Mouse (Mus musculus) intestine, embryonic 16.5 days (tissue): Measurements from ENCODE around the gene Elf5. TPM values are rescaled to one million over a fixed set of nuclear protein-coding genes. Genes with fewer than 3 reads are reported as not detected.

ENCODE experiments used
- ATAC-seq: fragments of 200-750 bp; cut with Nextera tagmentation; 2 replicates; pipeline ENCODE4 v1.8.0; 2017; ENCODE audit warnings: moderate TSS enrichment, moderate library complexity
- H3K27ac ChIP-seq: fragments of 300-500 bp; sonication (generic); 2 replicates; pipeline ENCODE4 v1.5.1; 2014; ENCODE audit warnings: mild to moderate bottlenecking, low read length
- H3K27me3 ChIP-seq: fragments of 300-500 bp; sonication (generic); replicated peaks from 2 replicates; pipeline ENCODE4 v1.6.1; 2014; ENCODE audit warnings: low read length, control low read depth, mixed read lengths; ENCODE audit not compliant: control insufficient read depth, insufficient read depth
- H3K36me3 ChIP-seq: fragments of 300-500 bp; sonication (generic); 2 replicates; pipeline ENCODE4 v1.6.1; 2014; ENCODE audit warnings: low read length, control low read depth; ENCODE audit not compliant: control insufficient read depth, insufficient read depth
- H3K4me1 ChIP-seq: fragments of 300-500 bp; sonication (generic); 2 replicates; pipeline ENCODE4 v1.6.1; 2014; ENCODE audit warnings: low read length, control low read depth, mixed read lengths; ENCODE audit not compliant: control insufficient read depth, insufficient read depth
- H3K4me2 ChIP-seq: fragments of 300-500 bp; sonication (generic); 2 replicates; pipeline ENCODE4 v1.6.1; 2014; ENCODE audit warnings: low read depth, low read length, control low read depth
- H3K4me3 ChIP-seq: fragments of 300-500 bp; sonication (generic); 2 replicates; pipeline ENCODE4 v1.5.1; 2014; ENCODE audit warnings: mild to moderate bottlenecking, low read length
- H3K9ac ChIP-seq: fragments of 300-500 bp; sonication (generic); 2 replicates; pipeline ENCODE4 v1.6.1; 2014; ENCODE audit warnings: low read depth, low read length
- H3K9me3 ChIP-seq: fragments of 300-500 bp; sonication (generic); 2 replicates; pipeline ENCODE4 v1.6.1; 2016; ENCODE audit warnings: low read length, control low read depth; ENCODE audit not compliant: control insufficient read depth
- WGBS: fragments of 180-500 bp; shearing (Covaris S2); extraction: QIAGEN DNeasy Blood & Tissue Kit; methylation state at CpG from one replicate; pipeline ENCODE4 v1.1.7; 2014; 5-methylcytosine and 5-hydroxymethylcytosine counted together
- polyA plus RNA-seq: library from polyadenylated mRNA; unstranded; fragments of >200 nt; fragmentation: Nextera tagmentation; extraction: Ambion mirVana; gene quantifications from 2 replicates; pipeline ENCODE4 v1.2.1, GENCODE M21; 2015

Elf5 gene
- polyA plus RNA-seq, 1 experiment from 2014 or later = 0.22 TPM

GRCm38 (mm10) chr2:103400691-103401090 is 10.8 kb upstream of the Elf5 start:
- 84% methylated on average over 4 of the region's 4 CpGs for WGBS

DNA sequence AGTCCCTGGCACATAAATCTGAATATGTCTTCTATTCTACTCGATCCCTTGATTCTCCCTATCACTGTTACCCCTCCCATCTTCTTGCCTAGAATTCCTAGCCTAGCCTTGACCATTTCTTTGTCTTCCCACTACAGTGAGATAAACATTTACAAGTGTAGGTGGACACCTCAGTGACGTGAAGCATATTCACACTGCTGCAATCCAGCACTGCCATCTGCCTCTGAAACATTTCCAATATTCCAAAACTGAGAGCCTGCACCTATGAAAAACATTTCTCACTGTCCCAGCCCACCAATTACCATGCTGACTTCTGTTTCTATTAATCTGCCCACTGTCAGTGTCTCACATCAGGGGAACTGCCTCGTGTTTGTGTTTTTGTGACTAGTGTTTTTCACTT is 5.2 kb upstream of the Elf5 start:
- Histone ChIP-seq H3K9me3 (no peaks in the 10 kb centered on the region), H3K4me2 (no peak overlapping the region), H3K27ac (no peak overlapping the region), H3K27me3 (no peaks in the 10 kb centered on the region), H3K4me3 (no peak overlapping the region), H3K9ac (no peak overlapping the region), H3K4me1 (0 out of 2 replicates have a peak, but pooled peaks cover 2% of the 10 kb centered on the region), H3K36me3 (no peaks in the 10 kb centered on the region)
- no peak for ATAC-seq
- 65% methylated on average over 3 of the region's 3 CpGs for WGBS

More at GRCm38 (mm10) chr2:103400691-103401090, 10.8 kb upstream of the Elf5 start:
- no peak for ATAC-seq
- Histone ChIP-seq H3K4me2 (no peak overlapping the region), H3K9me3 (no peaks in the 10 kb centered on the region), H3K27ac (no peak overlapping the region), H3K9ac (no peak overlapping the region), H3K36me3 (no peaks in the 10 kb centered on the region), H3K4me3 (no peak overlapping the region), H3K27me3 (no peaks in the 10 kb centered on the region), H3K4me1 (no peaks in the 10 kb centered on the region)

GRCm38 (mm10) chr2:103411816-103412215 is 328 bp downstream of the Elf5 start:
- no peak overlapping the region for H3K27ac ChIP-seq
- H3K4me2 ChIP-seq = no peak overlapping the region
- no peaks in the 10 kb centered on the region for H3K9me3 ChIP-seq
- no peaks in the 10 kb centered on the region for H3K36me3 ChIP-seq
- WGBS = 92% methylated on average over 3 of the region's 3 CpGs
- 0 out of 2 replicates have a peak, but pooled peaks cover 2% of the 10 kb centered on the region for H3K4me1 ChIP-seq
- no peak overlapping the region for H3K9ac ChIP-seq
- H3K27me3 ChIP-seq = no peaks in the 10 kb centered on the region
- ATAC-seq = no peak
- H3K4me3 ChIP-seq = no peak overlapping the region

- ATAC-seq = peak; percentile 82
- WGBS = 44% methylated on average over 5 of the region's 5 CpGs
These were observed 1.9 kb downstream of the Elf5 start for GRCm38 (mm10) chr2:103413381-103413780.

DNA sequence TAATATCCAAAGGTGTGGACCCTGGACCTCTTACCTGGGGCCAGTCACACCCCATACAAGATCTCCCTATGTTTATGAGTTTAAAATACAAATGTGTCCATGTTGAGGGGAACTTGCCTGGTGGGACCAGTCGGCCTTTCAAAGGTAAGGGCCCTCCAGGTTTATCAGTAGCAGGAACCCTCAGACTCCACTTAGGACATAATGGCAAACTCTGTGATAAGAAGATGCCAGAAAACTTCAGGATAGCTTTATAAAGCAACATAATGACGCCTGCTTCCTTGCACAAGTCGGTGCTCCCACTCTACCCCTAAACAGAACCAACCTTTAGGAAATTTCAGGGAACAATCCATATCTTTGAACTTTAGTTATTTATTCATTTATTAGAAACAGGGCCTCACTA is 4.3 kb downstream of the Elf5 start:
- Histone ChIP-seq H3K4me3 (no peak overlapping the region), H3K9ac (no peak overlapping the region), H3K4me1 (no peaks in the 10 kb centered on the region), H3K36me3 (no peaks in the 10 kb centered on the region), H3K27ac (no peak overlapping the region), H3K4me2 (no peak overlapping the region), H3K9me3 (no peaks in the 10 kb centered on the region), H3K27me3 (no peaks in the 10 kb centered on the region)
- peak; percentile 34; the same call in 1 of the 2 replicates for ATAC-seq
- WGBS = 79% methylated on average over 3 of the region's 3 CpGs

More at GRCm38 (mm10) chr2:103413381-103413780, 1.9 kb downstream of the Elf5 start:
- no peaks in the 10 kb centered on the region for H3K27me3 ChIP-seq
- H3K9ac ChIP-seq = no peak overlapping the region
- H3K27ac ChIP-seq = no peak overlapping the region
- H3K4me1 ChIP-seq = no peaks in the 10 kb centered on the region
- no peaks in the 10 kb centered on the region for H3K9me3 ChIP-seq
- H3K4me3 ChIP-seq = no peak overlapping the region
- no peak overlapping the region for H3K4me2 ChIP-seq
- H3K36me3 ChIP-seq = no peaks in the 10 kb centered on the region

DNA sequence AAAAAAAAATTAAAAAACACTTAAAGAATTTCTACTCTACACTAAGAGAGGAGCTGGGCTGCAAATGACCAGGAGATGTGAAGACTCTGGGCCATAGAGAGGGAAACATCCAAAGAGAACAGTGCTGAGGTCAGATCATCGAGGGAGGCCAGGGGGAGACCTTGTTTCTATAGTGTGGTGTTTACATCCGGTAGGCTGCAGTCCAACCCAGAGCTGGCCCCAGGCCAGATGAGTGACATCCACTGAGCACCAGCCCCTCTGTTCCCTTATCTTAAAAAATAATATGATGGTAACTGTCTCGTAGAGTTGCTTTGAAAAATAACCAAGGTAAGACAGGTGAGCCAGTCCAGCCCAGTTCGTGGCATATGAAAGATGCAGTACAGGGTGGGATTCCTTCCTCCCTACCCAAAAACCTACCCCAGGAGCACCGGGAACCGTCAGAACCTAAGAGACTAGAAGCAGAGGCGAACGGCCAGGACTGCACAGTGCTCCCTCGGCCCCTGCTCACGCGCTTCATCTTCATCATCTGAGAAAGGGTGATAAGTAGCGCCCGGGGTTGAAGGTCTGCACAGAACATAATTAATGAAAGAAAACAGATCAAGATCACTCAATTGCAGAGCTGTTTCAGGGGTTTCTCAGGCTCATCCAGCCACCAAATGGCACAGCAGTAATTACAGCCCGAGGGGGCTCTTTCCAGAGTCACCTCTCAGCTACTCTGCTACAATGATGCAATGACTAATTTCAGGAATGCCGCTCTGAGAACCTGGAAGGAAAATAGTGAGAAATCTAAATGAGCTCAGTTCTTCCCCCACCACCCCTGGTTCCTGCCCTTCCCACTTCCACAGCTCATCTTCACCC is 9.4 kb downstream of the Elf5 start:
- no peak overlapping the region for H3K4me3 ChIP-seq
- H3K9ac ChIP-seq = no peak overlapping the region
- 0 out of 2 replicates have a peak, but pooled peaks have one; percentile 39 for ATAC-seq
- no peaks in the 10 kb centered on the region for H3K4me1 ChIP-seq
- H3K27me3 ChIP-seq = no peaks in the 10 kb centered on the region
- H3K27ac ChIP-seq = no peak overlapping the region
- 49% methylated on average over 15 of the region's 15 CpGs for WGBS
- no peaks in the 10 kb centered on the region for H3K36me3 ChIP-seq
- no peaks in the 10 kb centered on the region for H3K9me3 ChIP-seq
- H3K4me2 ChIP-seq = no peak overlapping the region

DNA sequence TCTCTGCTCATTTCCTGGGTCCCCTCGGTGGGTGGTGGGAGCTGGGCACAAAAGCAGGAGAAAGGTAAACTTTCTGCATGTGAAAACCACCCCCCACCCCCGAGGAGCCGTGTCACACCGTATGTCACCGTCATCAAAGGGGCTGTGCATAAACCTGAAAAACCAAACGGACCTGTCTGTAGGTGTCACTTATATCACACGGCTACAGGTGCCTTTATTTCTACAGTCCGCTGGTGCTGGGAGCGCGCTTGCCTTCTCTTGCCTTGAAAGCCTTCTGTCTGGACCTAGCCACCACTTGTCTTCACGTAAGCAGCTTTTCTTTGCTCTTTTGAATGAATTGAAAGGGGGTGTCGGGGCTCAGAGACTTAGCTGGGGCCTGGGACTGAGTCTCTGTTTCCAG is 12.4 kb downstream of the Elf5 start:
- Histone ChIP-seq H3K27me3 (no peaks in the 10 kb centered on the region), H3K27ac (no peak overlapping the region), H3K36me3 (no peaks in the 10 kb centered on the region), H3K4me2 (0 out of 2 replicates have a peak overlapping the region, but pooled peaks have one; percentile 13), H3K4me3 (no peak overlapping the region), H3K9ac (no peak overlapping the region), H3K4me1 (no peaks in the 10 kb centered on the region), H3K9me3 (no peaks in the 10 kb centered on the region)
- ATAC-seq = no peak
- 64% methylated on average over 12 of the region's 12 CpGs for WGBS

GRCm38 (mm10) chr2:103424349-103425026 is 13.0 kb downstream of the Elf5 start:
- H3K36me3 ChIP-seq = no peaks in the 10 kb centered on the region
- no peaks in the 10 kb centered on the region for H3K9me3 ChIP-seq
- 0 out of 2 replicates have a peak overlapping the region, but pooled peaks have one; percentile 13 for H3K4me2 ChIP-seq
- no peak overlapping the region for H3K4me3 ChIP-seq
- no peaks in the 10 kb centered on the region for H3K27me3 ChIP-seq
- WGBS = 25% methylated on average over 12 of the region's 12 CpGs
- H3K27ac ChIP-seq = no peak overlapping the region
- H3K9ac ChIP-seq = no peak overlapping the region
- H3K4me1 ChIP-seq = no peaks in the 10 kb centered on the region
- ATAC-seq = peak; percentile 52; the same call in 1 of the 2 replicates

DNA sequence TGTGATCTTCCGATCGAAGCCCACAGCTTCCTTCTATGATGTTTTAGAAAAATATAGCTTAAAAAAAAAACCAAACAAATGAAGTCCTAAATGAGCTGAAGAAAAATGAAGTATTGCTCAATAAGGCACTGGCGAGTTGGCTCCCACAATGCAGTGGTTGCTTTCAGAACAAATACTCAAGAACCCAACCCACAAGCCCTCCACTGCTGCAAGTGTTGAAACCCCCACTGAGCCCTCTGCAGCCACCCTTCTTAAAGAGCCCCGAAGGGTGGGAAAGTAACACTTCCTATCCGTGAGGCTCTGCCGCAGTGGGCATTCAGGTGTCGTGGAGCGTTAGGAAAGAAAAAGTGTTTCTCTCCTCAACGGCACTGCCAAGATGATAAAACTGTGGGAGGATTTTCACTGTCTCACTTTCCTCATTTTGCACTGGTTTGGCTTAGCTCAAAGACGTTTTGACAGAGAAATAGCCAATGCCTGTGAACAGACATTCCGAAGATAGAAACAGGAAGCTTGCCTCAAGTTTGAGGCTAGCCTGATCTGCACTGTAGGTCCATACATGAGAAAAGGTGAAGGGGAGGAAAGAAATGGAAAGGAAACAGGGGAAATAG is 14.1 kb downstream of the Elf5 start:
- Histone ChIP-seq H3K27ac (no peak overlapping the region), H3K4me3 (no peak overlapping the region), H3K9me3 (no peaks in the 10 kb centered on the region), H3K36me3 (no peaks in the 10 kb centered on the region), H3K4me2 (no peak overlapping the region), H3K9ac (no peak overlapping the region), H3K27me3 (no peaks in the 10 kb centered on the region), H3K4me1 (no peaks in the 10 kb centered on the region)
- ATAC-seq = no peak
- 71% methylated on average over 11 of the region's 11 CpGs for WGBS
